Mouse (Mus musculus): Measurements from ENCODE around the gene Khdrbs1.

DNA sequence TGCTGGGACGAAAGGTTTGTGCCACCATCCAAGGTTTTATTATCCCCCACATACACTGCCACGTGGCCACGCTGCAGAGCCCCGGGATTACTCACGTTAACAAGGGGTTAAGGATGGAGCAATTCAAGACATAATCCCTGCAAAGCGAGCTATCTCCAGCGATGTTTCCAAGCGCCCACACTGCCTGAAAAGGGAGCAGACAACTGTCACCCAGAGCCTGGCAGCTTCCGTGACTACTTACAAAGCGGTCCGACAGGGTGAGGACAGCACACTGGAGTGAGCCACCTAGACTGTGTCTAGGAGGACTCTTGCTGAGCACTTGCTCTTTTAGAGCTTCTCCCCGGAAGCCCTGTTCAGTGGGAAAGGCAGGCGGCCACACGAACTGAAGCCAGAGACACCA lies 87.3 kb downstream of the Khdrbs1 start:
- TF ChIP-seq POLR2A (IDR thresholded peaks at IDR 0.05; ENCODE audit: insufficient read depth, low read depth, low read length) (no peak), EP300 (IDR thresholded peaks at IDR 0.05; ENCODE audit: insufficient read depth, low read depth, low read length) (no peak), CTCF (IDR thresholded peaks at IDR 0.05) (no peak)
